Mouse (Mus musculus): Measurements from ENCODE around the gene Ifrd2.

DNA sequence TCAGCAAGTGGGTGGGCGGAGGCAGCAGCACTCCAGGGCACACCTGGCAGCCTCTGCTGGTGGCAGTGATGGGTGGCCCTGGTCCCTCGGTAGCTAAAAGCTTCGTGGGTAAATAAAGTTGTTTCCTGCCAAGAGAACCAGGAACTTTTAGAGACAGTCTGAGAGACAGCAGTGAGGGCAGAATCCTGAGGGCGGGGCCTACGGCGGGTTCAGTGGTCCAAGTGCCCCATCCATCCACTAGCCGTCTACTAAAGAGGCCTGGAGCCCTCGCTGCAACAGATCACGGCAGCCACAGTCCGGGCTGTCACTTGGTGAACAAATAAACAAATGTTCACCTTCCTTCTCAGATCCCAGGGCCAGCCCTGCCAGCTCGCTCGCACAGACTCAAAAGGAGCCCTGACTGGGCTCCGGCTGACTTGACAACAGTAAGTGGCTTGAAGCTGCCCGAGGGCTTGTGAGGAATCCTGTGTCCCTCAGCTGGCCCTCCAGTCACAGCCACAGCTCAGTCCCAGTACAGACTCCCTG lies 42.5 kb downstream of the Ifrd2 start:
- no peak for TF ChIP-seq CTCF (IDR thresholded peaks at IDR 0.05; ENCODE audit: low read depth, low read length)
- TF ChIP-seq POLR2A (IDR thresholded peaks at IDR 0.05; ENCODE audit: extremely low read depth, insufficient read depth, low read length): no peak

Data from liver, adult 2 months (tissue).